Mouse (Mus musculus): ENCODE results near the gene Stk39.
"Not testable (repeated sequence)": the region's sequence is repeated elsewhere in the genome, so short reads cannot be mapped to it uniquely, and the experiment has no call there.

The Stk39 gene

GRCm38 (mm10) chr2:68288106-68288505 lies 184.0 kb downstream of the Stk39 start:
- no peak for DNase-seq (ENCODE audit: low spot score)

GRCm38 (mm10) chr2:68284391-68284790 lies 187.7 kb downstream of the Stk39 start:
- DNase-seq (ENCODE audit: low spot score) = no peak

- DNase-seq (ENCODE audit: low spot score) = no peak
Measured at GRCm38 (mm10) chr2:68283021-68283548, 189.0 kb downstream of the Stk39 start.

- no peak for DNase-seq (ENCODE audit: low spot score)
Measured at GRCm38 (mm10) chr2:68281575-68281974, 190.5 kb downstream of the Stk39 start.

GRCm38 (mm10) chr2:68271301-68271700 lies 200.8 kb downstream of the Stk39 start:
- DNase-seq (ENCODE audit: low spot score) = no peak

GRCm38 (mm10) chr2:68270836-68271235 lies 201.2 kb downstream of the Stk39 start:
- no peak for DNase-seq (ENCODE audit: low spot score)

- peak; percentile 12 for DNase-seq (ENCODE audit: low spot score)
Measured at GRCm38 (mm10) chr2:68269646-68270045, 202.4 kb downstream of the Stk39 start.

GRCm38 (mm10) chr2:68264826-68265225 lies 207.2 kb downstream of the Stk39 start:
- no peak for DNase-seq (ENCODE audit: low spot score)

- no peak for DNase-seq (ENCODE audit: low spot score)
Measured at GRCm38 (mm10) chr2:68260911-68261310, 211.2 kb downstream of the Stk39 start.

- DNase-seq (ENCODE audit: low spot score) = no peak
Measured at GRCm38 (mm10) chr2:68257571-68257970, 214.5 kb downstream of the Stk39 start.

GRCm38 (mm10) chr2:68256472-68256871 lies 215.6 kb downstream of the Stk39 start:
- no peak for DNase-seq (ENCODE audit: low spot score)

GRCm38 (mm10) chr2:68254756-68255155 lies 217.3 kb downstream of the Stk39 start:
- DNase-seq (ENCODE audit: low spot score) = no peak

- no peak for DNase-seq (ENCODE audit: low spot score)
Measured at GRCm38 (mm10) chr2:68253222-68253621, 218.8 kb downstream of the Stk39 start.

- DNase-seq (ENCODE audit: low spot score) = no peak
Measured at GRCm38 (mm10) chr2:68252048-68252758, 219.9 kb downstream of the Stk39 start.

GRCm38 (mm10) chr2:68250897-68251296 lies 221.2 kb downstream of the Stk39 start:
- DNase-seq (ENCODE audit: low spot score) = no peak

- no peak for DNase-seq (ENCODE audit: low spot score)
Measured at GRCm38 (mm10) chr2:68249855-68250424, 222.1 kb downstream of the Stk39 start.

- no peak for DNase-seq (ENCODE audit: low spot score)
Measured at GRCm38 (mm10) chr2:68246284-68246683, 225.8 kb downstream of the Stk39 start.

- DNase-seq (ENCODE audit: low spot score) = no peak
Measured at GRCm38 (mm10) chr2:68244556-68244955, 227.5 kb downstream of the Stk39 start.

- no peak for DNase-seq (ENCODE audit: low spot score)
Measured at GRCm38 (mm10) chr2:68243879-68244553, 228.1 kb downstream of the Stk39 start.

GRCm38 (mm10) chr2:68243273-68243672 lies 228.8 kb downstream of the Stk39 start:
- no peak for DNase-seq (ENCODE audit: low spot score)

GRCm38 (mm10) chr2:68242069-68242468 lies 230.0 kb downstream of the Stk39 start:
- DNase-seq (ENCODE audit: low spot score) = no peak

GRCm38 (mm10) chr2:68241640-68242039 lies 230.4 kb downstream of the Stk39 start:
- no peak for DNase-seq (ENCODE audit: low spot score)

- not testable (repeated sequence) for DNase-seq (ENCODE audit: low spot score)
Measured at GRCm38 (mm10) chr2:68239415-68239814, 232.7 kb downstream of the Stk39 start.
